Comparison of ENCODE assay signal across 17 mouse cellular contexts in the genomic region with DNA sequence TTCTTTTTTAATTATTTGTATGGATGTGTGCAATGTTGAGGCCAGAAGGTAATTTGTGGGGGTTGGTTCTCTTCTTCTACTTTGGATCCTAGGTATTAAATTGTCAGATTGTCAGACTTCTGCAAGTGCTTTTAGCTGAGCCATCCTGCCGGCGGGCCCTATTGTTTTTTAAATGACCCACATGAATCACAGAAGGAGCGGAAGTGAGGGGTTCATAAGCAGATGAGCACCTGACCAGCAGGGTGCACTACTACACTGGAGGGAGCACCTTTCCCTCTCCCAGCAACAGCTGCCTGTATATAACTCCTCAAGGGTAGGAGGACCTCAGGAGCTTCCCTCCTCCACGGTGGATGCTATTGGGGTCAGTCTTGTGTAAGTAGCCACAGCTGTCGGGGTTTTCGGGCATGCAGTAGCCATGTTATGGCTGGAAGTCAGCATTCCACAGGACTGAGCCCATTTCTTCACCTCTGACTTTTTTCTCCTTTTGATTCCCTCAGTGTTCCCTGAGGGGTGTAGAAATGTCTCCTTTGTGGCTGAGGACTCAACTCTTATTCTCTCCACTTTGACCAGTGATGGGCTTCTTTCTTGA. TPM values are rescaled to one million over a fixed set of nuclear protein-coding genes. Genes with fewer than 3 reads are reported as not detected.
A peak's percentile ranks its signal among the peaks of the same experiment; 100 is the strongest.
DNase-seq lines count a peak whose midpoint lies in the region; ATAC-seq and TF ChIP-seq lines count a peak whose summit lies in the region.
"Had no signal": no experiment of that assay in that cellular context is flagged by ENCODE, and none has a peak within 500 bp of the region (broad histone marks: within the 10 kb centered on the region; RNA-seq: fewer than 3 reads in every experiment).

No protein-coding gene starts in this region.

- no peak overlapping the region for H3K27ac ChIP-seq in liver, embryonic 14.5 days
- H3K27ac ChIP-seq: heart, embryonic 10.5 days; hindbrain, embryonic 12.5 days; kidney, embryonic 15.5 days; limb, embryonic 10.5 days; midbrain, embryonic 10.5 days had no signal

- no peak for TF ChIP-seq EP300 in liver, embryonic 14.5 days (IDR thresholded peaks at IDR 0.05; ENCODE audit: low read depth)

- H3K27me3 ChIP-seq in liver, embryonic 14.5 days (ENCODE audit: control insufficient read depth, insufficient read depth, low read length) = no peaks in the 10 kb centered on the region
- H3K27me3 ChIP-seq: hindbrain, embryonic 12.5 days; kidney, embryonic 15.5 days had no signal

- H3K9me3 ChIP-seq in liver, embryonic 14.5 days (ENCODE audit: control insufficient read depth, low read length) = no peaks in the 10 kb centered on the region
- H3K9me3 ChIP-seq: G1E; heart, embryonic 10.5 days; hindbrain, embryonic 12.5 days; kidney, embryonic 15.5 days; limb, embryonic 10.5 days; midbrain, embryonic 10.5 days had no signal

- no peak overlapping the region for H3K9ac ChIP-seq in liver, embryonic 14.5 days (replicated peaks)
- H3K9ac ChIP-seq: hindbrain, embryonic 12.5 days; kidney, embryonic 15.5 days had no signal

- H3K4me1 ChIP-seq in liver, embryonic 14.5 days (replicated peaks; ENCODE audit: control insufficient read depth in 2 of 2, insufficient read depth in 2 of 2, low read length in 1 of 2) = peaks cover 8 to 29% of the 10 kb centered on the region in 2 experiments; a peak in 3 of 4 replicates

- no peaks in the 10 kb centered on the region for H3K36me3 ChIP-seq in liver, embryonic 14.5 days (replicated peaks; ENCODE audit: control insufficient read depth, insufficient read depth, low read depth)
- H3K36me3 ChIP-seq: heart, embryonic 10.5 days; hindbrain, embryonic 12.5 days; kidney, embryonic 15.5 days had no signal

- H3K4me3 ChIP-seq in liver, embryonic 14.5 days (ENCODE audit: insufficient read depth in 1 of 2, low read depth in 2 of 2, low read length in 2 of 2) = no peak overlapping the region
- H3K4me3 ChIP-seq: heart, embryonic 10.5 days; hindbrain, embryonic 12.5 days; kidney, embryonic 15.5 days; limb, embryonic 10.5 days; midbrain, embryonic 10.5 days had no signal

- 0 out of 2 replicates have a peak, but pooled peaks have one; percentile 27 for TF ChIP-seq CTCF in liver, embryonic 14.5 days (IDR thresholded peaks at IDR 0.05; ENCODE audit: low read depth)

- DNase-seq in liver, embryonic 14.5 days (ENCODE audit: low read depth in 3 of 3, low spot score in 3 of 3) = no peak
- DNase-seq in liver (no peak), MN1 (ENCODE audit: low spot score) (no peak)
- DNase-seq in CD8-positive naive resting alpha-beta T cell, adult 2 months (ENCODE audit: low read depth in 2 of 2, low spot score in 2 of 2) = peak; percentile 20 to 24
- DNase-seq in thymus, postnatal 14 days = peak; percentile 72
- DNase-seq in natural killer cell, adult 2 months (ENCODE audit: low spot score in 2 of 2) = no peak
- DNase-seq in right cerebral cortex, postnatal 14 days = no peak
- DNase-seq: cerebellum, adult 9-11 months; lung, adult 18-20 months had no signal

- 57% methylated on average over 6 of the region's 6 CpGs for WGBS in liver, embryonic 14.5 days (ENCODE audit: insufficient replicate concordance)

- no peak overlapping the region for H3K4me2 ChIP-seq in liver, embryonic 14.5 days (ENCODE audit: low read depth)
- H3K4me2 ChIP-seq: hindbrain, embryonic 12.5 days; kidney, embryonic 15.5 days had no signal

- ATAC-seq in liver, embryonic 14.5 days (ENCODE audit: insufficient read depth) = no peak
- ATAC-seq in activated CD4-positive, CD25-positive, alpha-beta regulatory T cell, adult 4 months = peak; percentile 32

RNA-seq across cellular contexts. Expression of a gene that starts 18.9 kb away (rescaled TPM):
- 0.04 and 0.05 TPM in 2 replicates for polyA plus RNA-seq in liver, embryonic 14.5 days (2012; rRNA removed)
- not detected in 2 replicates for polyA plus RNA-seq in liver, embryonic 14.5 days (2014; fragmentation: Nextera tagmentation; extraction: Ambion mirVana)
- not detected for polyA plus RNA-seq in activated CD4-positive, CD25-positive, alpha-beta regulatory T cell, adult 4 months (2017; shearing (Covaris generic))
- polyA plus RNA-seq: G1E had no signal

RNA-seq across cellular contexts. Expression of a gene that starts 19.3 kb away (rescaled TPM):
- polyA plus RNA-seq in liver, embryonic 14.5 days (2012; rRNA removed) = 10.2 TPM in 2 replicates
- polyA plus RNA-seq in liver, embryonic 14.5 days (2014; fragmentation: Nextera tagmentation; extraction: Ambion mirVana) = 9.3 and 11.9 TPM in 2 replicates
- polyA plus RNA-seq in activated CD4-positive, CD25-positive, alpha-beta regulatory T cell, adult 4 months (2017; shearing (Covaris generic)) = 10 to 100 TPM; 28.9 to 32.6 TPM

RNA-seq across cellular contexts. Expression of a gene that starts 49.0 kb away (rescaled TPM):
- polyA plus RNA-seq in liver, embryonic 14.5 days (2012; rRNA removed) = 0.11 and 0.13 TPM in 2 replicates
- polyA plus RNA-seq in liver, embryonic 14.5 days (2014; fragmentation: Nextera tagmentation; extraction: Ambion mirVana) = 0.08 and 0.19 TPM in 2 replicates
- polyA plus RNA-seq in activated CD4-positive, CD25-positive, alpha-beta regulatory T cell, adult 4 months (2017; shearing (Covaris generic)) = not detected
- polyA plus RNA-seq: G1E; hindbrain, embryonic 12.5 days; midbrain, embryonic 10.5 days; neural tube, embryonic 11.5 days had no signal

Comparison
In these comparisons a context has a peak if more than half of its experiments do, and no peak if none do; other contexts are left out.
1. DNase-seq: peak in CD8-positive naive resting alpha-beta T cell, adult 2 months (2 of 2) and thymus, postnatal 14 days (single experiment); none in liver, embryonic 14.5 days (0 of 3), liver (single experiment), natural killer cell, adult 2 months (0 of 2), right cerebral cortex, postnatal 14 days (single experiment) and MN1 (single experiment).